Mouse (Mus musculus) intestine, embryonic 14.5 days (tissue): ENCODE data around the gene Pard3. TPM values are rescaled to one million over a fixed set of nuclear protein-coding genes. Genes with fewer than 3 reads are reported as not detected.

Source experiments
- ATAC-seq: fragments of 200-750 bp; cut with Nextera tagmentation; replicated peaks from 2 replicates; pipeline ENCODE4 v1.8.0; 2017; ENCODE audit warnings: low read depth, moderate number of reproducible peaks, moderate TSS enrichment, moderate library complexity; ENCODE audit not compliant: low FRiP score, low TSS enrichment
- DNase-seq: peaks from one replicate; pipeline ENCODE4 v3.0.0-alpha.2; 2018; ENCODE audit warnings: low spot score
- H3K27ac ChIP-seq: fragments of 300-500 bp; sonication (generic); 2 replicates; pipeline ENCODE4 v1.5.1; 2014; ENCODE audit warnings: low read depth, mild to moderate bottlenecking, control low read depth
- H3K27me3 ChIP-seq: fragments of 300-500 bp; sonication (generic); replicated peaks from 2 replicates; pipeline ENCODE4 v1.6.1; 2014; ENCODE audit warnings: low read length, control low read depth; ENCODE audit not compliant: control insufficient read depth, insufficient read depth
- H3K36me3 ChIP-seq: fragments of 300-500 bp; sonication (generic); 2 replicates; pipeline ENCODE4 v1.6.1; 2014; ENCODE audit warnings: low read length, control low read depth; ENCODE audit not compliant: control insufficient read depth, insufficient read depth
- H3K4me1 ChIP-seq: fragments of 300-500 bp; sonication (generic); replicated peaks from 2 replicates; pipeline ENCODE4 v1.6.1; 2014; ENCODE audit warnings: low read length, control low read depth, mixed read lengths; ENCODE audit not compliant: control insufficient read depth, insufficient read depth
- H3K4me2 ChIP-seq: fragments of 300-500 bp; sonication (generic); 2 replicates; pipeline ENCODE4 v1.6.1; 2014; ENCODE audit warnings: low read length
- H3K4me3 ChIP-seq: fragments of 300-500 bp; sonication (generic); 2 replicates; pipeline ENCODE4 v1.5.1; 2014; ENCODE audit warnings: low read depth, low read length, control low read depth, mixed read lengths
- H3K9ac ChIP-seq: fragments of 300-500 bp; sonication (generic); 2 replicates; pipeline ENCODE4 v1.6.1; 2014; ENCODE audit warnings: mild to moderate bottlenecking, low read length
- H3K9me3 ChIP-seq: fragments of 300-500 bp; sonication (generic); 2 replicates; pipeline ENCODE4 v1.6.1; 2016; ENCODE audit warnings: low read length, control low read depth; ENCODE audit not compliant: control insufficient read depth
- WGBS: fragments of 180-500 bp; shearing (Covaris S2); extraction: QIAGEN DNeasy Blood & Tissue Kit; methylation state at CpG from one replicate; pipeline ENCODE4 v1.1.7; 2014; 5-methylcytosine and 5-hydroxymethylcytosine counted together
- polyA plus RNA-seq: library from polyadenylated mRNA; unstranded; fragments of >200 nt; fragmentation: Nextera tagmentation; extraction: Ambion mirVana; gene quantifications from 2 replicates; pipeline ENCODE4 v1.2.1, GENCODE M21; 2014

Pard3 gene
- polyA plus RNA-seq, 1 experiment from 2014 or later, result 36.6 TPM

DNA sequence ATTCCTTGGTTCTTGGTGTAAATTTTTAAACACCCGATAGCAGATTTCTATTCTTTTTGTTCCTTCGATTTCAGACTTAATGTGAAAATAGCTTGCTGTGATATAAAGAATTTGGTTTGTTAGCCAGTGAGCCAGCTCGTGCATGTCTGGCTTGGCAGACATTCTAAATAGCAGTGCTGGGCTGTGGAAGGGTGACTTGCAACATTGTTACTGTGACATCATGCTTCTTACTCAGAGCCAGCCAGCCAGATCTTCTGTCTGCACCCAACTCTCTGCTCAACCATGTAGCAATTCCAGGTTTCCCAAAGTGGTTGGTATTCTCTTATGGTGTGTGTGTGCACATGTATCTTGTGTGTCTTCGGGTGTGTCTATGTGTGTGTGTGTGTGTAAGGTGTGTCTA lies 163.7 kb downstream of the Pard3 start:
- Histone ChIP-seq H3K27ac (no peak overlapping the region), H3K4me2 (no peak overlapping the region), H3K36me3 (no peaks in the 10 kb centered on the region), H3K9ac (no peak overlapping the region), H3K9me3 (no peaks in the 10 kb centered on the region), H3K4me1 (peaks cover 42% of the 10 kb centered on the region), H3K4me3 (no peak overlapping the region), H3K27me3 (no peaks in the 10 kb centered on the region)
- DNase-seq, result no peak
- ATAC-seq, result no peak
- 74% methylated on average over 4 of the region's 4 CpGs for WGBS

GRCm38 (mm10) chr8:127229325-127230232 lies 165.9 kb downstream of the Pard3 start:
- no peak overlapping the region for H3K9ac ChIP-seq
- H3K4me2 ChIP-seq, result no peak overlapping the region
- no peaks in the 10 kb centered on the region for H3K27me3 ChIP-seq
- H3K36me3 ChIP-seq, result no peaks in the 10 kb centered on the region
- WGBS, result 50% methylated on average over 15 of the region's 15 CpGs
- H3K4me3 ChIP-seq, result no peak overlapping the region
- H3K27ac ChIP-seq, result peak overlapping the region; percentile 47; the same call in 1 of the 2 replicates
- H3K4me1 ChIP-seq, result peaks cover 47% of the 10 kb centered on the region
- DNase-seq (no peak), ATAC-seq (peak; percentile 66; the same call in 1 of the 2 replicates)
- H3K9me3 ChIP-seq, result no peaks in the 10 kb centered on the region

- no peak overlapping the region for H3K4me3 ChIP-seq
- H3K4me2 ChIP-seq, result no peak overlapping the region
- H3K9me3 ChIP-seq, result no peaks in the 10 kb centered on the region
- no peak overlapping the region for H3K9ac ChIP-seq
- DNase-seq (no peak), ATAC-seq (no peak)
- peaks cover 47% of the 10 kb centered on the region for H3K4me1 ChIP-seq
- 60% methylated on average over 8 of the region's 8 CpGs for WGBS
- H3K27ac ChIP-seq, result no peak overlapping the region
- H3K36me3 ChIP-seq, result no peaks in the 10 kb centered on the region
- no peaks in the 10 kb centered on the region for H3K27me3 ChIP-seq
Observed at GRCm38 (mm10) chr8:127230233-127230595, 166.5 kb downstream of the Pard3 start.

- WGBS, result 92% methylated on average over 4 of the region's 4 CpGs
- H3K27ac ChIP-seq, result no peak overlapping the region
- H3K9ac ChIP-seq, result no peak overlapping the region
- H3K4me3 ChIP-seq, result no peak overlapping the region
- no peaks in the 10 kb centered on the region for H3K9me3 ChIP-seq
- no peaks in the 10 kb centered on the region for H3K36me3 ChIP-seq
- H3K4me2 ChIP-seq, result no peak overlapping the region
- no peak for ATAC-seq
- DNase-seq, result no peak
- no peaks in the 10 kb centered on the region for H3K27me3 ChIP-seq
- peaks cover 8% of the 10 kb centered on the region; the same call in 1 of the 2 replicates for H3K4me1 ChIP-seq
Observed at GRCm38 (mm10) chr8:127243351-127243750, 179.7 kb downstream of the Pard3 start.

GRCm38 (mm10) chr8:127243841-127244240 lies 180.1 kb downstream of the Pard3 start:
- ATAC-seq (no peak), DNase-seq (no peak)
- no peak overlapping the region for H3K9ac ChIP-seq
- H3K4me1 ChIP-seq, result peaks cover 8% of the 10 kb centered on the region; the same call in 1 of the 2 replicates
- no peak overlapping the region for H3K4me3 ChIP-seq
- no peak overlapping the region for H3K27ac ChIP-seq
- no peak overlapping the region for H3K4me2 ChIP-seq
- 86% methylated on average over 11 of the region's 11 CpGs for WGBS
- H3K9me3 ChIP-seq, result no peaks in the 10 kb centered on the region
- no peaks in the 10 kb centered on the region for H3K27me3 ChIP-seq
- H3K36me3 ChIP-seq, result no peaks in the 10 kb centered on the region

- ATAC-seq, result no peak
Observed at GRCm38 (mm10) chr8:127250746-127251145, 187.1 kb downstream of the Pard3 start.

GRCm38 (mm10) chr8:127251476-127251875 lies 187.8 kb downstream of the Pard3 start:
- H3K36me3 ChIP-seq, result no peaks in the 10 kb centered on the region
- no peaks in the 10 kb centered on the region for H3K9me3 ChIP-seq
- ATAC-seq (no peak), DNase-seq (no peak)
- H3K27ac ChIP-seq, result no peak overlapping the region
- H3K4me2 ChIP-seq, result no peak overlapping the region
- no peak overlapping the region for H3K4me3 ChIP-seq
- H3K4me1 ChIP-seq, result peaks cover 24% of the 10 kb centered on the region
- 74% methylated on average over 3 of the region's 3 CpGs for WGBS
- no peak overlapping the region for H3K9ac ChIP-seq
- no peaks in the 10 kb centered on the region for H3K27me3 ChIP-seq

More at GRCm38 (mm10) chr8:127250746-127251145, 187.1 kb downstream of the Pard3 start:
- H3K4me1 ChIP-seq, result peaks cover 24% of the 10 kb centered on the region
- H3K4me2 ChIP-seq, result no peak overlapping the region
- H3K9ac ChIP-seq, result no peak overlapping the region
- 69% methylated on average over 4 of the region's 4 CpGs for WGBS
- H3K27me3 ChIP-seq, result no peaks in the 10 kb centered on the region
- H3K9me3 ChIP-seq, result no peaks in the 10 kb centered on the region
- H3K27ac ChIP-seq, result no peak overlapping the region
- no peaks in the 10 kb centered on the region for H3K36me3 ChIP-seq
- no peak overlapping the region for H3K4me3 ChIP-seq
- no peak for DNase-seq

GRCm38 (mm10) chr8:127251985-127252384 lies 188.3 kb downstream of the Pard3 start:
- Histone ChIP-seq H3K9ac (no peak overlapping the region), H3K4me1 (peaks cover 24% of the 10 kb centered on the region), H3K27ac (no peak overlapping the region), H3K27me3 (no peaks in the 10 kb centered on the region), H3K36me3 (no peaks in the 10 kb centered on the region), H3K4me2 (no peak overlapping the region), H3K9me3 (no peaks in the 10 kb centered on the region), H3K4me3 (no peak overlapping the region)
- 76% methylated on average over 13 of the region's 13 CpGs for WGBS
- no peak for ATAC-seq
- no peak for DNase-seq

DNA sequence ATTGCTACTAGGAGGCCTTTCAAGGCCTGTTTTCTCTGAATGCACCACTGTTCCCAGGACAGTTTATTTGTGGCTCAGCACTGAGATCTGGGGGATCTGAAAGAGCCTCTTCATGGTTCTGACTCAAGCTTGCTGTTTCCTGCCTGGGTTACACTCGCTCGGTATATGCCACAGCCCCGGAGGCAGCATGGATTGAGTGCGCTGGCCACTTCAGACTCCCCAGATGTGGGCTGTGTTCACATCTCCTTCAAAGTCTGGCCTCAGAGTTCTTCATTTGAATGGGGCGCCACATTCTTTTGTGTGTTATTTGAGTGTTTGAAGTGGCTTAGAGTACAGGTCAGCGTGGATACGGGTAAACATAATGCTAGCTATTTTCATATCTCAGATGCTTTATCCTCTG lies 190.9 kb downstream of the Pard3 start:
- Histone ChIP-seq H3K27me3 (no peaks in the 10 kb centered on the region), H3K9me3 (no peaks in the 10 kb centered on the region), H3K4me1 (peaks cover 15% of the 10 kb centered on the region), H3K9ac (no peak overlapping the region), H3K4me3 (no peak overlapping the region), H3K36me3 (no peaks in the 10 kb centered on the region), H3K27ac (no peak overlapping the region), H3K4me2 (no peak overlapping the region)
- no peak for DNase-seq
- WGBS, result 80% methylated on average over 7 of the region's 7 CpGs
- ATAC-seq, result no peak
